ENCODE assay signal across 10 mouse cellular contexts in the genomic region with DNA sequence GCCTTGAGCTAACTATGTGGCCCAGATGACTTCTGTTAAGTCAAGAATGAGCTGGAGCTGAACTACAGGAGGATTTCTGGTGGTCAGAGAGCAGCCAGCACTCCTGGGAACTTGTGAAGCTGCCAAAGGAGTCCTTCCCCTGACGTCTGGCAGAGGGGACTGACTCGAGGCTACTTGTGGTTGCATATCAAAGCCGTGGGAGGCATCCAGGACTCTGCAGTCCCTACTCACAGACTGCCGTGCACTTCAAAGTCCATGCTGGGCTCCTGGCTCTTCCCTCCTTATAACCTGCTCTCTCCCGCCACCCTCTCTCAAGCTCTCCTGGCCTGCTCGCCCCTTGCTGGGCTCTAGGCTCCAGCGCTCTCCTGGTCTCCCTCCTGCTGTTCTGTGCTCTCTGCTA. TPM values are rescaled to one million over a fixed set of nuclear protein-coding genes. Genes with fewer than 3 reads are reported as not detected.
A peak's percentile ranks its signal among the peaks of the same experiment; 100 is the strongest.
DNase-seq lines count a peak whose midpoint lies in the region; ATAC-seq and TF ChIP-seq lines count a peak whose summit lies in the region.
"Had no signal": no experiment of that assay in that cellular context is flagged by ENCODE, and none has a peak within 500 bp of the region (broad histone marks: within the 10 kb centered on the region; RNA-seq: fewer than 3 reads in every experiment).

No protein-coding gene starts in this region.

- no peaks in the 10 kb centered on the region for H3K4me1 ChIP-seq in forebrain, embryonic 11.5 days (replicated peaks; ENCODE audit: control insufficient read depth, insufficient read depth, low read length)
- H3K4me1 ChIP-seq in forebrain, embryonic 14.5 days (ENCODE audit: control insufficient read depth, insufficient read depth, low read length): no peaks in the 10 kb centered on the region
- peaks cover 3% of the 10 kb centered on the region; the same call in 1 of the 2 replicates for H3K4me1 ChIP-seq in liver, embryonic 11.5 days (replicated peaks; ENCODE audit: control insufficient read depth, insufficient read depth, low read length)
- H3K4me1 ChIP-seq in liver, postnatal 0 days (ENCODE audit: insufficient read depth): no peaks in the 10 kb centered on the region

- H3K9me3 ChIP-seq in forebrain, embryonic 11.5 days (ENCODE audit: control insufficient read depth, low read length): no peaks in the 10 kb centered on the region
- H3K9me3 ChIP-seq in forebrain, embryonic 14.5 days (replicated peaks; ENCODE audit: control insufficient read depth, low read length): no peaks in the 10 kb centered on the region
- no peaks in the 10 kb centered on the region for H3K9me3 ChIP-seq in liver, embryonic 11.5 days (ENCODE audit: control insufficient read depth, low read length)
- no peaks in the 10 kb centered on the region for H3K9me3 ChIP-seq in liver, postnatal 0 days (ENCODE audit: low read length)
- H3K9me3 ChIP-seq: liver, embryonic 15.5 days had no signal

- H3K4me3 ChIP-seq in forebrain, embryonic 11.5 days (ENCODE audit: low read depth, low read length): no peak overlapping the region
- no peak overlapping the region for H3K4me3 ChIP-seq in forebrain, embryonic 14.5 days (ENCODE audit: low read depth, low read length)
- no peak overlapping the region for H3K4me3 ChIP-seq in liver, embryonic 11.5 days (ENCODE audit: low read depth, low read length)
- no peak overlapping the region for H3K4me3 ChIP-seq in liver, postnatal 0 days (ENCODE audit: low read depth, low read length)
- H3K4me3 ChIP-seq: liver, embryonic 15.5 days had no signal

- no peak overlapping the region for H3K9ac ChIP-seq in forebrain, embryonic 11.5 days (ENCODE audit: low read length)
- H3K9ac ChIP-seq in forebrain, embryonic 14.5 days (ENCODE audit: low read length): no peak overlapping the region
- 0 out of 2 replicates have a peak overlapping the region, but pooled peaks have one; percentile 3 for H3K9ac ChIP-seq in liver, embryonic 11.5 days (ENCODE audit: low read depth, low read length)
- no peak overlapping the region for H3K9ac ChIP-seq in liver, postnatal 0 days (replicated peaks)
- H3K9ac ChIP-seq: liver, embryonic 15.5 days had no signal

- H3K27me3 ChIP-seq in forebrain, embryonic 11.5 days (ENCODE audit: control insufficient read depth, insufficient read depth, low read length): no peaks in the 10 kb centered on the region
- no peaks in the 10 kb centered on the region for H3K27me3 ChIP-seq in forebrain, embryonic 14.5 days (replicated peaks; ENCODE audit: control insufficient read depth, insufficient read depth, low read length)
- H3K27me3 ChIP-seq in liver, embryonic 11.5 days (replicated peaks; ENCODE audit: control insufficient read depth, insufficient read depth, low read length): no peaks in the 10 kb centered on the region
- no peaks in the 10 kb centered on the region for H3K27me3 ChIP-seq in liver, postnatal 0 days (ENCODE audit: insufficient read depth, low read length)
- H3K27me3 ChIP-seq: liver, embryonic 15.5 days had no signal

- H3K36me3 ChIP-seq in forebrain, embryonic 11.5 days (ENCODE audit: control insufficient read depth, insufficient read depth, low read length): no peaks in the 10 kb centered on the region; the same call in 1 of the 2 replicates
- peaks cover 27% of the 10 kb centered on the region for H3K36me3 ChIP-seq in forebrain, embryonic 14.5 days (ENCODE audit: control insufficient read depth, insufficient read depth, low read length)
- 0 out of 2 replicates have a peak, but pooled peaks cover 6% of the 10 kb centered on the region for H3K36me3 ChIP-seq in liver, embryonic 11.5 days (ENCODE audit: control insufficient read depth, insufficient read depth, low read length)
- H3K36me3 ChIP-seq in liver, postnatal 0 days (replicated peaks; ENCODE audit: insufficient read depth, low read length): peaks cover 34% of the 10 kb centered on the region

- 0 out of 2 replicates have a peak, but pooled peaks have one; percentile 33 for ATAC-seq in forebrain, embryonic 11.5 days (replicated peaks; ENCODE audit: low FRiP score)
- ATAC-seq in forebrain, embryonic 14.5 days: no peak; the same call in 1 of the 2 replicates
- peak; percentile 10; the same call in 1 of the 2 replicates for ATAC-seq in liver, embryonic 11.5 days (replicated peaks; ENCODE audit: low FRiP score)
- ATAC-seq in liver, postnatal 0 days: no peak
- ATAC-seq in CD4-positive, CD25-positive, alpha-beta regulatory T cell, adult 4 months: no peak

- H3K4me2 ChIP-seq in forebrain, embryonic 11.5 days (ENCODE audit: low read depth, low read length, severe bottlenecking): no peak overlapping the region
- no peak overlapping the region for H3K4me2 ChIP-seq in forebrain, embryonic 14.5 days (ENCODE audit: low read length)
- no peak overlapping the region for H3K4me2 ChIP-seq in liver, embryonic 11.5 days
- no peak overlapping the region for H3K4me2 ChIP-seq in liver, postnatal 0 days (ENCODE audit: low read depth, low read length)
- H3K4me2 ChIP-seq: liver, embryonic 15.5 days had no signal

- H3K27ac ChIP-seq in forebrain, embryonic 11.5 days (ENCODE audit: low read depth, low read length): no peak overlapping the region
- H3K27ac ChIP-seq in forebrain, embryonic 14.5 days (ENCODE audit: low read depth, low read length): no peak overlapping the region
- H3K27ac ChIP-seq in liver, embryonic 11.5 days (ENCODE audit: low read depth, low read length): no peak overlapping the region
- no peak overlapping the region for H3K27ac ChIP-seq in liver, postnatal 0 days (ENCODE audit: low read depth)
- H3K27ac ChIP-seq: liver, embryonic 15.5 days had no signal

- 42% methylated on average over 7 of the region's 7 CpGs for WGBS in forebrain, embryonic 11.5 days
- 46% methylated on average over 7 of the region's 7 CpGs for WGBS in forebrain, embryonic 14.5 days
- 58% methylated on average over 7 of the region's 7 CpGs for WGBS in liver, embryonic 11.5 days
- 74% methylated on average over 7 of the region's 7 CpGs for WGBS in liver, postnatal 0 days (ENCODE audit: insufficient replicate concordance)

- no peak for DNase-seq in forebrain, embryonic 11.5 days (ENCODE audit: low spot score)
- DNase-seq in forebrain, embryonic 14.5 days (ENCODE audit: low spot score): no peak
- no peak for DNase-seq in liver, embryonic 11.5 days (ENCODE audit: low spot score)
- no peak for DNase-seq in liver, postnatal 0 days
- peak; percentile 68 for DNase-seq in ZHBTc4 (ENCODE audit: low read depth, low spot score)
- peak; percentile 48 to 53 for DNase-seq in heart, postnatal 10 days
- DNase-seq in spleen, postnatal 36 days (ENCODE audit: low spot score in 2 of 2): no peak
- DNase-seq: kidney, adult 2 months had no signal

- no peak for TF ChIP-seq EP300 in liver, postnatal 0 days (IDR thresholded peaks at IDR 0.05; ENCODE audit: low read depth)

- intact Hi-C loops in heart, postnatal 10 days (cut with DNase I): no loop called here

- no peak for TF ChIP-seq CTCF in liver, postnatal 0 days (IDR thresholded peaks at IDR 0.05; ENCODE audit: low read depth)

RNA-seq across cellular contexts. Expression of gene Elf2, which starts 30.4 kb away (rescaled TPM):
- polyA plus RNA-seq in forebrain, embryonic 11.5 days (2014; fragmentation: Nextera tagmentation; extraction: Ambion mirVana): 46.7 and 48.3 TPM in 2 replicates
- 37.2 and 49.9 TPM in 2 replicates for polyA plus RNA-seq in forebrain, embryonic 14.5 days (2014; fragmentation: Nextera tagmentation; extraction: Ambion mirVana)
- 36.5 and 37.9 TPM in 2 replicates for polyA plus RNA-seq in liver, embryonic 11.5 days (2014; fragmentation: Nextera tagmentation; extraction: Ambion mirVana)
- polyA plus RNA-seq in liver, postnatal 0 days (2015; fragmentation: Nextera tagmentation; extraction: Ambion mirVana): 19.6 and 22.1 TPM in 2 replicates
- total RNA-seq in heart, postnatal 10 days (2021): 10 to 100 TPM; 79.8 to 85.1 TPM
- polyA plus RNA-seq in CD4-positive, CD25-positive, alpha-beta regulatory T cell, adult 4 months (2017; shearing (Covaris generic)): 10 to 100 TPM; 55.9 to 66.9 TPM

Comparison
In these comparisons a context has a peak if more than half of its experiments do, and no peak if none do; other contexts are left out.
1. ATAC-seq: peak in forebrain, embryonic 11.5 days (single experiment) and liver, embryonic 11.5 days (single experiment); none in forebrain, embryonic 14.5 days (single experiment), liver, postnatal 0 days (single experiment) and CD4-positive, CD25-positive, alpha-beta regulatory T cell, adult 4 months (single experiment).
2. DNase-seq: peak in ZHBTc4 (single experiment) and heart, postnatal 10 days (2 of 2); none in forebrain, embryonic 11.5 days (single experiment), forebrain, embryonic 14.5 days (single experiment), liver, embryonic 11.5 days (single experiment), liver, postnatal 0 days (single experiment) and spleen, postnatal 36 days (0 of 2).